Mouse (Mus musculus): ENCODE data around the gene Bbs7.
"Not testable (repeated sequence)": the region's sequence is repeated elsewhere in the genome, so short reads cannot be mapped to it uniquely, and the experiment has no call there.

The Bbs7 gene

GRCm38 (mm10) chr3:36613202-36613907 lies at the start of gene Bbs7:
Gene Bbs7, minus strand, starts transcription at chr3:36613477.
- peak; percentile 98 for DNase-seq (ENCODE audit: low read depth, low spot score)

- not testable (repeated sequence) for DNase-seq (ENCODE audit: low read depth, low spot score)
Measured at GRCm38 (mm10) chr3:36645245-36645559, 31.9 kb upstream of the Bbs7 start.

- DNase-seq (ENCODE audit: low read depth, low spot score) = no peak
Measured at GRCm38 (mm10) chr3:36644554-36645244, 31.4 kb upstream of the Bbs7 start.

GRCm38 (mm10) chr3:36643354-36643753 lies 30.1 kb upstream of the Bbs7 start:
- peak; percentile 21 for DNase-seq (ENCODE audit: low read depth, low spot score)

GRCm38 (mm10) chr3:36642736-36643135 lies 29.5 kb upstream of the Bbs7 start:
- peak; percentile 82 for DNase-seq (ENCODE audit: low read depth, low spot score)

- no peak for DNase-seq (ENCODE audit: low read depth, low spot score)
Measured at GRCm38 (mm10) chr3:36640787-36641186, 27.5 kb upstream of the Bbs7 start.

- DNase-seq (ENCODE audit: low read depth, low spot score) = peak; percentile 70
Measured at GRCm38 (mm10) chr3:36635449-36635848, 22.2 kb upstream of the Bbs7 start.

- DNase-seq (ENCODE audit: low read depth, low spot score) = no peak
Measured at GRCm38 (mm10) chr3:36626803-36627202, 13.5 kb upstream of the Bbs7 start.

- DNase-seq (ENCODE audit: low read depth, low spot score) = peak; percentile 11
Measured at GRCm38 (mm10) chr3:36618181-36618580, 4.9 kb upstream of the Bbs7 start.

- peak; percentile 18 for DNase-seq (ENCODE audit: low read depth, low spot score)
Measured at GRCm38 (mm10) chr3:36613908-36614255, 605 bp upstream of the Bbs7 start.

GRCm38 (mm10) chr3:36612687-36613086 lies 590 bp downstream of the Bbs7 start:
- peak; percentile 36 for DNase-seq (ENCODE audit: low read depth, low spot score)

- DNase-seq (ENCODE audit: low read depth, low spot score) = no peak
Measured at GRCm38 (mm10) chr3:36605894-36606783, 7.1 kb downstream of the Bbs7 start.

GRCm38 (mm10) chr3:36599773-36600172 lies 13.5 kb downstream of the Bbs7 start:
- peak; percentile 12 for DNase-seq (ENCODE audit: low read depth, low spot score)

- no peak for DNase-seq (ENCODE audit: low read depth, low spot score)
Measured at GRCm38 (mm10) chr3:36598811-36599210, 14.5 kb downstream of the Bbs7 start.

GRCm38 (mm10) chr3:36571827-36572378 lies 41.4 kb downstream of the Bbs7 start, which contains the start of gene Ccna2:
Gene Ccna2, minus strand, starts transcription at chr3:36572150.
- DNase-seq (ENCODE audit: low read depth, low spot score) = peak; percentile 99

GRCm38 (mm10) chr3:36571361-36571826 lies 41.9 kb downstream of the Bbs7 start:
- no peak for DNase-seq (ENCODE audit: low read depth, low spot score)

- DNase-seq (ENCODE audit: low read depth, low spot score) = no peak
Measured at GRCm38 (mm10) chr3:36569836-36570235, 43.4 kb downstream of the Bbs7 start.

GRCm38 (mm10) chr3:36563666-36564065 lies 49.6 kb downstream of the Bbs7 start:
- no peak for DNase-seq (ENCODE audit: low read depth, low spot score)

- DNase-seq (ENCODE audit: low read depth, low spot score) = no peak
Measured at GRCm38 (mm10) chr3:36559606-36560005, 53.7 kb downstream of the Bbs7 start.

- DNase-seq (ENCODE audit: low read depth, low spot score) = no peak
Measured at GRCm38 (mm10) chr3:36557601-36558000, 55.7 kb downstream of the Bbs7 start.

GRCm38 (mm10) chr3:36552406-36553047 lies 60.8 kb downstream of the Bbs7 start, which contains the start of gene Exosc9:
Gene Exosc9, plus strand, starts transcription at chr3:36552606.
- peak; percentile 96 for DNase-seq (ENCODE audit: low read depth, low spot score)

All from brain, adult 2 months (tissue).